Mouse (Mus musculus) heart, adult 2 months (tissue): ENCODE measurements around the gene Mtch2.

Experiments
- CTCF ChIP-seq: fragments of 200-600 bp; IDR thresholded peaks from 2 replicates; pipeline ENCODE4 v1.8.1; 2022; ENCODE audit warnings: antibody characterized with exemption, mild to moderate bottlenecking, moderate library complexity
- EP300 ChIP-seq: fragments of 200-500 bp; IDR thresholded peaks from 2 replicates; pipeline ENCODE4 v1.6.1; 2011; ENCODE audit warnings: low read depth, low read length, control low read depth; ENCODE audit not compliant: insufficient read depth

DNA sequence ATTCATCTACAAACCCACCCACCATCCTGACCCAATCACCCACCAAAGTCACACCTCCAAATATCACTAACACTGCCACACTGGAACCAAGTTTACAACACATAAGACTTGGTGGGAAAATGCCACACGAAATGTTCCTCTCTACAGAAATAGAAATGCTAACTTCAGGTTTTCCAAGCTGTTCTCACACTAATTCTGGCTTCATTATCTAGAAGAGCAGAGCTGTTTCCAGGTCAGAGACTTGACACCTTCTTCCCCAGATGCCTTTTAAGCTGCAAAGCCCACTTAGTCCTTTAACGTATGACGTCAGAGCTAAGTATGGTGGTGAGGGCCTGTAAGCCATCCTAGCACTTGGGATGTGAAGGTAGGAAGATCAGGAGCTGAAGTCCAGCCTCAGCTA is 28.2 kb upstream of the Mtch2 start:
- TF ChIP-seq CTCF = no peak
- TF ChIP-seq EP300 = no peak
